Mouse (Mus musculus): ENCODE data around the gene Peak1. TPM values are rescaled to one million over a fixed set of nuclear protein-coding genes. Genes with fewer than 3 reads are reported as not detected.
A peak's percentile ranks its signal among the peaks of the same experiment; 100 is the strongest.

The Peak1 gene
- polyA plus RNA-seq, 1 experiment from 2014 or later = 8.8 TPM

GRCm38 (mm10) chr9:56191498-56192455 lies 226.1 kb downstream of the Peak1 start:
- H3K4me1 ChIP-seq (replicated peaks; ENCODE audit: control insufficient read depth, insufficient read depth, low read length) = peaks cover 4% of the 10 kb centered on the region
- DNase-seq (ENCODE audit: low spot score) = peak; percentile 28

GRCm38 (mm10) chr9:56180118-56180781 lies 237.6 kb downstream of the Peak1 start:
- Histone ChIP-seq H3K9ac (ENCODE audit: low read depth, low read length) (no peak overlapping the region), H3K4me1 (replicated peaks; ENCODE audit: control insufficient read depth, insufficient read depth, low read length) (no peaks in the 10 kb centered on the region), H3K9me3 (ENCODE audit: control insufficient read depth, low read length) (no peaks in the 10 kb centered on the region), H3K27ac (ENCODE audit: low read depth, low read length) (no peak overlapping the region), H3K4me3 (ENCODE audit: low read depth, low read length) (no peak overlapping the region), H3K36me3 (ENCODE audit: control insufficient read depth, insufficient read depth, low read length) (no peaks in the 10 kb centered on the region), H3K4me2 (replicated peaks; ENCODE audit: low read depth, low read length) (no peak overlapping the region), H3K27me3 (ENCODE audit: control insufficient read depth, insufficient read depth, low read length) (no peaks in the 10 kb centered on the region)
- ATAC-seq (ENCODE audit: low FRiP score) (no peak), DNase-seq (ENCODE audit: low spot score) (no peak)
- 47% methylated on average over 8 of the region's 8 CpGs for WGBS

More at GRCm38 (mm10) chr9:56191498-56192455, 226.1 kb downstream of the Peak1 start:
- H3K4me3 ChIP-seq (ENCODE audit: low read depth, low read length) = no peak overlapping the region
- no peaks in the 10 kb centered on the region for H3K36me3 ChIP-seq (ENCODE audit: control insufficient read depth, insufficient read depth, low read length)
- H3K9me3 ChIP-seq (ENCODE audit: control insufficient read depth, low read length) = no peaks in the 10 kb centered on the region
- no peak for ATAC-seq (ENCODE audit: low FRiP score)
- H3K4me2 ChIP-seq (replicated peaks; ENCODE audit: low read depth, low read length) = no peak overlapping the region
- H3K27me3 ChIP-seq (ENCODE audit: control insufficient read depth, insufficient read depth, low read length) = no peaks in the 10 kb centered on the region
- WGBS = 66% methylated on average over 11 of the region's 11 CpGs
- no peak overlapping the region for H3K9ac ChIP-seq (ENCODE audit: low read depth, low read length)
- no peak overlapping the region; the same call in 1 of the 2 replicates for H3K27ac ChIP-seq (ENCODE audit: low read depth, low read length)

- no peak overlapping the region for H3K27ac ChIP-seq (ENCODE audit: low read depth, low read length)
- H3K4me1 ChIP-seq (replicated peaks; ENCODE audit: control insufficient read depth, insufficient read depth, low read length) = no peaks in the 10 kb centered on the region
- no peak overlapping the region for H3K4me3 ChIP-seq (ENCODE audit: low read depth, low read length)
- DNase-seq (ENCODE audit: low spot score) (peak; percentile 27), ATAC-seq (ENCODE audit: low FRiP score) (no peak)
- no peaks in the 10 kb centered on the region for H3K36me3 ChIP-seq (ENCODE audit: control insufficient read depth, insufficient read depth, low read length)
- H3K27me3 ChIP-seq (ENCODE audit: control insufficient read depth, insufficient read depth, low read length) = no peaks in the 10 kb centered on the region
- no peaks in the 10 kb centered on the region for H3K9me3 ChIP-seq (ENCODE audit: control insufficient read depth, low read length)
- no peak overlapping the region for H3K4me2 ChIP-seq (replicated peaks; ENCODE audit: low read depth, low read length)
- no peak overlapping the region for H3K9ac ChIP-seq (ENCODE audit: low read depth, low read length)
- 78% methylated on average over 6 of the region's 6 CpGs for WGBS
Measured at GRCm38 (mm10) chr9:56179416-56180117, 238.3 kb downstream of the Peak1 start.

GRCm38 (mm10) chr9:56177354-56177753 lies 240.5 kb downstream of the Peak1 start:
- H3K9ac ChIP-seq (ENCODE audit: low read depth, low read length) = no peak overlapping the region
- H3K27ac ChIP-seq (ENCODE audit: low read depth, low read length) = no peak overlapping the region
- H3K9me3 ChIP-seq (ENCODE audit: control insufficient read depth, low read length) = no peaks in the 10 kb centered on the region
- no peaks in the 10 kb centered on the region for H3K36me3 ChIP-seq (ENCODE audit: control insufficient read depth, insufficient read depth, low read length)
- H3K4me2 ChIP-seq (replicated peaks; ENCODE audit: low read depth, low read length) = no peak overlapping the region
- H3K4me1 ChIP-seq (replicated peaks; ENCODE audit: control insufficient read depth, insufficient read depth, low read length) = no peaks in the 10 kb centered on the region
- DNase-seq (ENCODE audit: low spot score) (no peak), ATAC-seq (ENCODE audit: low FRiP score) (no peak)
- H3K4me3 ChIP-seq (ENCODE audit: low read depth, low read length) = no peak overlapping the region
- H3K27me3 ChIP-seq (ENCODE audit: control insufficient read depth, insufficient read depth, low read length) = no peaks in the 10 kb centered on the region
- 76% methylated on average over 4 of the region's 4 CpGs for WGBS

GRCm38 (mm10) chr9:56175316-56175715 lies 242.6 kb downstream of the Peak1 start:
- no peak overlapping the region for H3K4me2 ChIP-seq (replicated peaks; ENCODE audit: low read depth, low read length)
- 86% methylated on average over 3 of the region's 3 CpGs for WGBS
- no peak overlapping the region for H3K9ac ChIP-seq (ENCODE audit: low read depth, low read length)
- DNase-seq (ENCODE audit: low spot score) (no peak), ATAC-seq (ENCODE audit: low FRiP score) (no peak)
- no peaks in the 10 kb centered on the region for H3K9me3 ChIP-seq (ENCODE audit: control insufficient read depth, low read length)
- no peak overlapping the region for H3K27ac ChIP-seq (ENCODE audit: low read depth, low read length)
- no peaks in the 10 kb centered on the region for H3K4me1 ChIP-seq (replicated peaks; ENCODE audit: control insufficient read depth, insufficient read depth, low read length)
- H3K27me3 ChIP-seq (ENCODE audit: control insufficient read depth, insufficient read depth, low read length) = no peaks in the 10 kb centered on the region
- H3K36me3 ChIP-seq (ENCODE audit: control insufficient read depth, insufficient read depth, low read length) = no peaks in the 10 kb centered on the region
- H3K4me3 ChIP-seq (ENCODE audit: low read depth, low read length) = no peak overlapping the region

- no peak overlapping the region for H3K27ac ChIP-seq (ENCODE audit: low read depth, low read length)
- H3K4me1 ChIP-seq (replicated peaks; ENCODE audit: control insufficient read depth, insufficient read depth, low read length) = no peaks in the 10 kb centered on the region; the same call in 1 of the 2 replicates
- H3K4me3 ChIP-seq (ENCODE audit: low read depth, low read length) = no peak overlapping the region
- ATAC-seq (ENCODE audit: low FRiP score) (no peak), DNase-seq (ENCODE audit: low spot score) (no peak)
- no peaks in the 10 kb centered on the region for H3K9me3 ChIP-seq (ENCODE audit: control insufficient read depth, low read length)
- H3K4me2 ChIP-seq (replicated peaks; ENCODE audit: low read depth, low read length) = no peak overlapping the region
- no peaks in the 10 kb centered on the region for H3K36me3 ChIP-seq (ENCODE audit: control insufficient read depth, insufficient read depth, low read length)
- H3K27me3 ChIP-seq (ENCODE audit: control insufficient read depth, insufficient read depth, low read length) = no peaks in the 10 kb centered on the region
- H3K9ac ChIP-seq (ENCODE audit: low read depth, low read length) = no peak overlapping the region
- WGBS = 24% methylated on average over 6 of the region's 6 CpGs
Measured at GRCm38 (mm10) chr9:56167690-56168089, 250.2 kb downstream of the Peak1 start.

- no peak overlapping the region for H3K9ac ChIP-seq (ENCODE audit: low read depth, low read length)
- no peaks in the 10 kb centered on the region for H3K27me3 ChIP-seq (ENCODE audit: control insufficient read depth, insufficient read depth, low read length)
- H3K4me3 ChIP-seq (ENCODE audit: low read depth, low read length) = no peak overlapping the region
- H3K9me3 ChIP-seq (ENCODE audit: control insufficient read depth, low read length) = no peaks in the 10 kb centered on the region
- 60% methylated on average over 5 of the region's 5 CpGs for WGBS
- no peak overlapping the region for H3K27ac ChIP-seq (ENCODE audit: low read depth, low read length)
- no peak for ATAC-seq (ENCODE audit: low FRiP score)
- H3K36me3 ChIP-seq (ENCODE audit: control insufficient read depth, insufficient read depth, low read length) = no peaks in the 10 kb centered on the region
- H3K4me1 ChIP-seq (replicated peaks; ENCODE audit: control insufficient read depth, insufficient read depth, low read length) = peaks cover 2% of the 10 kb centered on the region; the same call in 1 of the 2 replicates
- no peak for DNase-seq (ENCODE audit: low spot score)
- H3K4me2 ChIP-seq (replicated peaks; ENCODE audit: low read depth, low read length) = no peak overlapping the region
Measured at GRCm38 (mm10) chr9:56166161-56166560, 251.7 kb downstream of the Peak1 start.

GRCm38 (mm10) chr9:56165377-56165776 lies 252.5 kb downstream of the Peak1 start, which contains the start of gene Tspan3:
Gene Tspan3, minus strand, starts transcription at chr9:56165477.
- H3K27ac ChIP-seq (ENCODE audit: low read depth, low read length) = no peak within 1 kb of the TSS
- H3K9ac ChIP-seq (ENCODE audit: low read depth, low read length) = no peak within 1 kb of the TSS
- H3K4me3 ChIP-seq (ENCODE audit: low read depth, low read length) = no peak within 1 kb of the TSS
- H3K9me3 ChIP-seq (ENCODE audit: control insufficient read depth, low read length) = no peaks in the 10 kb centered on the region
- H3K27me3 ChIP-seq (ENCODE audit: control insufficient read depth, insufficient read depth, low read length) = no peaks in the 10 kb centered on the region
- ATAC-seq (ENCODE audit: low FRiP score) = no peak
- no peaks in the 10 kb centered on the region for H3K36me3 ChIP-seq (ENCODE audit: control insufficient read depth, insufficient read depth, low read length)
- no peak for DNase-seq (ENCODE audit: low spot score)
- WGBS = 94% methylated on average over 6 of the region's 6 CpGs
- no peak within 1 kb of the TSS for H3K4me2 ChIP-seq (replicated peaks; ENCODE audit: low read depth, low read length)
- H3K4me1 ChIP-seq (replicated peaks; ENCODE audit: control insufficient read depth, insufficient read depth, low read length) = peaks cover 2% of the 10 kb centered on the region; the same call in 1 of the 2 replicates

Measured in hindbrain, embryonic 11.5 days (tissue).